Mouse (Mus musculus): ENCODE measurements around the gene Hps1.

Hps1 gene

DNA sequence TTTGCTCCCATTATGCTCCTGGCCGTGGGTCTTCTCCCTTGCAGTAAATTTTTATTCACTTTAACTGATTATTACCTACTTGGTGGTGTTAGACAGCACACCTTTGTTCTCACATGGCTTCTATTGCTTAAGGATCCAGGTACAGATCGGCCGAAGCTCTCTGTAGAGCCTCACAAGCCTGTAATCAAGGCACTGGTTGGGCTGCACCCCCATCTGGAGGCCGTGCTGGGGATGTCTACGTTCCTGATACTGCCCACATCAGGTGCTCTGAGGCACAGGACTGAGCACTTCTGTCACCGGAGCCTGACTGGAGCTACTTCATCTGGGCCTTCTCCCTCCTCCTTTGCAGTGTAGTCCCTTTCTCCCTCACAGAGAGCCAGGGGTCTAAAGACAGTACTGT, 56.5 kb downstream of the Hps1 start:
- H3K9me3 ChIP-seq (ENCODE audit: low read length): no peaks in the 10 kb centered on the region
- H3K27me3 ChIP-seq (ENCODE audit: insufficient read depth, low read length): peaks cover 7% of the 10 kb centered on the region; the same call in 1 of the 2 replicates
- no peaks in the 10 kb centered on the region for H3K36me3 ChIP-seq (ENCODE audit: insufficient read depth, low read length)
- no peak for TF ChIP-seq NANOG (IDR thresholded peaks at IDR 0.05; ENCODE audit: borderline replicate concordance, low read length)
- no peak for TF ChIP-seq POU5F1 (IDR thresholded peaks at IDR 0.05; ENCODE audit: borderline replicate concordance, low read length)
- no peak for TF ChIP-seq CTCF (conservative IDR thresholded peaks at IDR 0.05; ENCODE audit: low read length)
- H3K4me3 ChIP-seq (replicated peaks; ENCODE audit: low read length): no peak overlapping the region
- 0 out of 2 replicates have a peak, but pooled peaks cover 2% of the 10 kb centered on the region for H3K4me1 ChIP-seq (replicated peaks; ENCODE audit: low read depth, low read length)

DNA sequence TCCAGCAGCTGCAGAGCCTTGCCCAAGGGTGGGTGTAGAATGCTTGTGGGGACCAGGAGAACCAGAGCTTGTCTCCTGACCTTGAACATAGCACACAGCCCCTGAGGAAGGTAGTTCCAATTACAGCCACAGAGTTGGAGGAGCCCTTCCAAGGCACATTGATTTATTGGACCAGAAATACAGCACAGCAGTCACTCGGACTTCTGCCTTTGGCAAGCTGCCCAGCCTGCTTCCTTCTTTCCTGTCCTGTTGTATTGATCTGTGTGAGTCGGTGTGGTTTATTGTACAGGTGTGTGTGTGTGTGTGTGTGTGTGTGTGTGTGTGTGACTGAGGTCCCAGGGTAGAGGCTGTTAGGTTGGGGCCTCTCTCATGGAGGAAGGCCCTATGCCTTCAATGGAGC, 57.3 kb downstream of the Hps1 start:
- no peak for TF ChIP-seq NANOG (IDR thresholded peaks at IDR 0.05; ENCODE audit: borderline replicate concordance, low read length)
- no peak for TF ChIP-seq CTCF (conservative IDR thresholded peaks at IDR 0.05; ENCODE audit: low read length)
- TF ChIP-seq POU5F1 (IDR thresholded peaks at IDR 0.05; ENCODE audit: borderline replicate concordance, low read length): no peak
- Histone ChIP-seq H3K9me3 (ENCODE audit: low read length) (no peaks in the 10 kb centered on the region), H3K4me3 (replicated peaks; ENCODE audit: low read length) (no peak overlapping the region), H3K4me1 (replicated peaks; ENCODE audit: low read depth, low read length) (0 out of 2 replicates have a peak, but pooled peaks cover 2% of the 10 kb centered on the region), H3K36me3 (ENCODE audit: insufficient read depth, low read length) (no peaks in the 10 kb centered on the region), H3K27me3 (ENCODE audit: insufficient read depth, low read length) (peaks cover 2% of the 10 kb centered on the region; the same call in 1 of the 2 replicates)

DNA sequence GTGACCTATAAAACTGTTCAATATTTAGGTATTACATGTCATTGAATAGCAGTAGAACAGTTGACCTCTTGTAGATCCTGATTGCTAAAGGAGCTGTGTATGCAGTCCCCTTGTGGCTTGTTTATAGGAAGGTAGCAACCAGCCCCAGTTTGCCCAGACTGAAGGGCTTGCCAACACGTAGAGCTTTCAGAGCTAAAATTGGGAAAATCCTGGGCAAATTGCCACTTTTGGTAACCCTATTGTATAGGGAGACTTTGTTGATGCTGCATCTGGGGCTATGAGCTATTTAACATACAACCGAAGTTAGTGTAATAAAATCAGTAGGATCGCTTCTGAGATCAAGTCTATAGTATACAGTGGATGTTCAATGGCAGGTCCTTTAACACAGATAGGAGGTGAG, 61.7 kb downstream of the Hps1 start:
- no peaks in the 10 kb centered on the region for H3K36me3 ChIP-seq (ENCODE audit: insufficient read depth, low read length)
- H3K9me3 ChIP-seq (ENCODE audit: low read length): no peaks in the 10 kb centered on the region
- 0 out of 2 replicates have a peak, but pooled peaks cover 2% of the 10 kb centered on the region for H3K4me1 ChIP-seq (replicated peaks; ENCODE audit: low read depth, low read length)
- no peaks in the 10 kb centered on the region for H3K27me3 ChIP-seq (ENCODE audit: insufficient read depth, low read length)
- H3K4me3 ChIP-seq (replicated peaks; ENCODE audit: low read length): no peak overlapping the region
- no peak for TF ChIP-seq NANOG (IDR thresholded peaks at IDR 0.05; ENCODE audit: borderline replicate concordance, low read length)
- no peak for TF ChIP-seq POU5F1 (IDR thresholded peaks at IDR 0.05; ENCODE audit: borderline replicate concordance, low read length)
- TF ChIP-seq CTCF (conservative IDR thresholded peaks at IDR 0.05; ENCODE audit: low read length): no peak

DNA sequence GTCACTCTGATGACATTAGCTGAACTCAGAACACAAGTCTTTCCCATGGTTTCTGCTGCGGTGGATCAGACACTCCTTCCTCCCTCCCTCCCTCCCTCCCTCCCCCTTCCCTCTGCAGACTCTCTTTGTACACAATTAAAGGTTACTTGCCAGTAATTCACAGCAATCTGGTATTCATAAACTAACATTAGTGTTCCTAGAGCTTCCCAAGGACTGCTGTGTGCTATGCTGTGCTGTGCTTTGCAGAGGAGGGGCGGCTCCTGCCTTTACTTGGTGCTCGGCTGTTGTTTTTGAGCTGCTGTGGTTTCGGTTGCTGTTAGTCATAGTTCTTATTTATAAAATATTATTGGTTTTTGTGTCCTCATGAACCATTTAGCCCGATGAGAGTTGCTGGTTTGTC, 62.1 kb downstream of the Hps1 start:
- no peaks in the 10 kb centered on the region for H3K27me3 ChIP-seq (ENCODE audit: insufficient read depth, low read length)
- 0 out of 2 replicates have a peak, but pooled peaks cover 2% of the 10 kb centered on the region for H3K4me1 ChIP-seq (replicated peaks; ENCODE audit: low read depth, low read length)
- no peak overlapping the region for H3K4me3 ChIP-seq (replicated peaks; ENCODE audit: low read length)
- no peaks in the 10 kb centered on the region for H3K36me3 ChIP-seq (ENCODE audit: insufficient read depth, low read length)
- no peaks in the 10 kb centered on the region for H3K9me3 ChIP-seq (ENCODE audit: low read length)
- no peak for TF ChIP-seq CTCF (conservative IDR thresholded peaks at IDR 0.05; ENCODE audit: low read length)
- no peak for TF ChIP-seq NANOG (IDR thresholded peaks at IDR 0.05; ENCODE audit: borderline replicate concordance, low read length)
- no peak for TF ChIP-seq POU5F1 (IDR thresholded peaks at IDR 0.05; ENCODE audit: borderline replicate concordance, low read length)

DNA sequence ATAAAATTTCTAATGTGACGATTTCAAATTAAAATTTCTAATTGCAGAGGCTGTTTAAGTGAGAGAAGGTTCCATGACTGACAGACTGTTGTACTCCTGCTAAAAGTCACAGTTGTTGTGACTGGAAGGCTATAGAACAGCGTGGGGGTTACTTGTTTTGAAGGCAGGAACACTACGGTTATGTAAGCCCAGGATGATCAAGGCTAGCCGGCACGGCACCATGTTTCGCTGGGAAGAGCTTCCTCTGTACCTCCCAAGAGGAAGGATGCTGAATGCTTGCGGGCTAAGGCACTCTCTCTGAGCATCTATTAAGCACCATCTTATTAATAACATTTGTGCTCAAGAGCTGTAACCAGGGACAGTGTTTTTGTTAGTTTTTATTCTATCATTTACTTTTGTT, 63.3 kb downstream of the Hps1 start:
- no peaks in the 10 kb centered on the region for H3K9me3 ChIP-seq (ENCODE audit: low read length)
- H3K4me3 ChIP-seq (replicated peaks; ENCODE audit: low read length): no peak overlapping the region
- no peaks in the 10 kb centered on the region for H3K27me3 ChIP-seq (ENCODE audit: insufficient read depth, low read length)
- H3K4me1 ChIP-seq (replicated peaks; ENCODE audit: low read depth, low read length): no peaks in the 10 kb centered on the region
- no peaks in the 10 kb centered on the region for H3K36me3 ChIP-seq (ENCODE audit: insufficient read depth, low read length)
- TF ChIP-seq POU5F1 (IDR thresholded peaks at IDR 0.05; ENCODE audit: borderline replicate concordance, low read length) (no peak), CTCF (conservative IDR thresholded peaks at IDR 0.05; ENCODE audit: low read length) (no peak), NANOG (IDR thresholded peaks at IDR 0.05; ENCODE audit: borderline replicate concordance, low read length) (no peak)

DNA sequence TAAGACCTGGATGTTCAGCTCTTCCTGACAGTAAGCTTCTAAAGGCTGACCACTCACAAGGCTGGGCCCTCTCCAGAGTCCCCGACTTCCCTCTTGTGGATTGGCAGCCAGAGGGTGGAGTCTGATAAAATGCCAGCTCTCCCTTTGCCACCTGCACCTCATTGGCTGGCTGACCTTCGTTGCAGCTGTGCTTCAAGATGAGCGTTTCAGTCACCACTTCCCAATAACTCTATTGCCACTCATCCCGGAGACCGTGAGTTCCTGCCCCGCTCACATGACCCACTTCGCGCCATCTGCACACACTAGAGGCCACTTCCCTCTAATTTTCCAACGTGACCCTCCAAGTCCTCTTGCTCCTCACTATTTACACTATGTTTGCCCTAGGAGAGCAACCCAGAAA, 66.0 kb downstream of the Hps1 start:
- Histone ChIP-seq H3K4me3 (replicated peaks; ENCODE audit: low read length) (no peak overlapping the region), H3K27me3 (ENCODE audit: insufficient read depth, low read length) (no peaks in the 10 kb centered on the region), H3K4me1 (replicated peaks; ENCODE audit: low read depth, low read length) (no peaks in the 10 kb centered on the region), H3K9me3 (ENCODE audit: low read length) (no peaks in the 10 kb centered on the region), H3K36me3 (ENCODE audit: insufficient read depth, low read length) (no peaks in the 10 kb centered on the region)
- TF ChIP-seq CTCF (conservative IDR thresholded peaks at IDR 0.05; ENCODE audit: low read length) (no peak), NANOG (IDR thresholded peaks at IDR 0.05; ENCODE audit: borderline replicate concordance, low read length) (no peak)
